Mouse (Mus musculus) retina, postnatal 7 days (tissue): ENCODE measurements around the gene Pop4.

Experiments used
- DNase-seq: peaks from one replicate; pipeline ENCODE4 v3.0.0-alpha.2; 2012; ENCODE audit warnings: low read depth, low spot score

The Pop4 gene

DNA sequence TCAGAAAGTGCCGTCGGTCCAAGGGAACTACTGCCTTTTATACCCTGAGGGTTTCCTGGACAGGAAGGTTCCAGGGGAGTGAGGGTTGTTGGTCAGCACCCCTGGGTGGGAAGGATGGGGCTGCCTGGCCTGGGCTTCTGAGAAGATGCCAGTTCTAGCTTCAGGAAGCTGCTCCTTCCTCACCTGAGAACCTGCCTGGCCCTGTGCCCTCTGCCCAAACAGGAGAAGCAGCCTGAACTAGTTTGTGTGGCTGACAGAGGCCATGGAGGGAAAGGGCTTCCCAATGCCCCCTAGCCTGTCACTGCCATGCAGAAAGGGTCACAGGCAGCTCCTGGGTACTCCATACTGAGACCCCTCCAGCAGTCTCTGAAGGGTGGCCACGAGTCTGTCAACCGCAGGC, 51.7 kb downstream of the Pop4 start:
- DNase-seq = no peak

DNA sequence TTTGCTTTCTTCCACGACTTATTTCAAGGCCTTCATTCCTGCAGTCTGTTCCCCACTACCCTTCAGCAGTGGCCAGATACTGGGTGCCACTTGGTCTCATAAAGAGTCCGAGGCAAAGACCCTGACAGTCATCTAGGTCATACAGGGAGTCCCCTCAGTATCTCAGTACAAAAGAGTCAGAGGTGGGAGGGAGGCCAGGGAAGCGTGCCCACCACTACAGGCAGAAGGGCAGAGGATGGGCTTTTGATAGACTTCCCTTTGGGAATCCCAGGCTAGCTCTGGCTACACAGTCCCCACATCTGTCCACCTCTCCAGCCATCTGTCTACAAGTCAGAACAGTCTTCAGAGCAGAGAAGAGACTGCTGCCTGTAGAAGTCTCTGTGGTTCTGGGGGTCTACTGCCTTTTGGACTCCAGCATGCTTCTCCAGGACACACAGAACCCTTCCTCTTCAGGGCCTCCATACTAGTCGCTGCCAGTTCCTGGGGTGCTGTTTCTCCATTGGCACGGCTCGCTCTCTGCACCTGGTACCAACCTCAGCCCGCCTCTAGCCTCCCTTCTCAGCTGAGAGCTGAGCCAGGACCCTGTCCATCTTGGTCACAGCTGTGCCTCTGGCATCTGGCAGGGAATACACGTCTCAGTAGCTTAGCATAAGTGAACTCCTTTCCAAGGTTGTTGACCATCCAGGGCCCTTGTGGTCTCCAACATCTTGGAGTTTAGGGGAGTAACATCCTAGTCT, 52.4 kb downstream of the Pop4 start:
- no peak for DNase-seq

DNA sequence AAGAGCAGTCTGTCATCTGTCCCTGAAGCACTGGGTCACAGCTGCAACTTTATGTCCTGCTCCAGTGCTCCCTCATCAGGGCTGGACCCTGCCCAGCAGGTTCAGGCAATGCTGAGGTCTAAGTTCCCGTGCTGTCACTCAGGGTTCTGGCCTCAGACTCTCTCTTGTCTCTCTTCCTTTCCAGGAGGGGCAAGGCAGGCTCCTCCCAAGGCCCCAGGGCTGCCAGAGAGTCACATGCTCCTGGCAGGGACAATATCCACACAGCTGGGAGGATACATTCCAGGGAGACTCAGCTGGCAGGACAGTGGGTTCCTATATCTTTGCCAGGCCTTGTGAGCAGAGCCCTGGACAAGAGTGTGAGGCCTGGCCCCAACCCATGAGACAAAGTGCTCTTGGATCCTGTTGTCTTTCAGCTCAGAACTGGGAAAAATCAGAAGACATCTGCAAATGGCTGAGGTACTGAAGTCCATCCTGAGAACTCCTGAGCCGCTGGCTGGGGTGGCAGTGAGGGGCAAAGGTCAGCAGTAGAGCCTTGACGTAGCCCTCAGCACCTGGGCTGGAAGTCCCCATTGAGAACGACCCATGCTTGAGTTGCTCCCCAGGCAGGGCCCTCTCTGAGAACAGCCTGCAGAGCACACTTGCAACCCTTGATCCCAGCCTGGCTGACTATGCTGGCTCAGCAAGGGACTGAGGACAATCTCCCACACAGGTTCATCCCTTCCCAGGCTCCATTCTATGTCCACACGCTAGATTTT, 53.6 kb downstream of the Pop4 start:
- no peak for DNase-seq

DNA sequence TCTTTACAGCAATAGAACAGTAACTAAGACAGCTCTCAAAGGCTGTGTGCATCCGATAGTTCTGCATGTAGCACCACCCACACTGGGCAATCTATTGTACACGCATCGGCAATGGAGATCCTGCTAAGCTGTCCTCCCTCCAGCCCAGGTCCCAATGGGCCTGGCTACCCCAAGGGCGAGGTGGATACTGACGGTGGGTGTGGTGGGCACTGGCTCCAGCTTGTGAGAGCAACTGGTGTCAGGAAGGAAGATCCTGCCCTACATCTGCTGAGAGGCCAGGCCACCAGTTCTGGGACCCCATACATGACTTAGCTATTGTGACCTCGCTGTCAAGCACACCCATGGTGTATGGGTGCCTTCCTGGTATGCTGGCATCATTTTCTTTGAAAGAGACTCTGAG, 55.5 kb downstream of the Pop4 start:
- DNase-seq = no peak

GRCm38 (mm10) chr7:38215281-38215680, 55.9 kb downstream of the Pop4 start:
- no peak for DNase-seq

DNA sequence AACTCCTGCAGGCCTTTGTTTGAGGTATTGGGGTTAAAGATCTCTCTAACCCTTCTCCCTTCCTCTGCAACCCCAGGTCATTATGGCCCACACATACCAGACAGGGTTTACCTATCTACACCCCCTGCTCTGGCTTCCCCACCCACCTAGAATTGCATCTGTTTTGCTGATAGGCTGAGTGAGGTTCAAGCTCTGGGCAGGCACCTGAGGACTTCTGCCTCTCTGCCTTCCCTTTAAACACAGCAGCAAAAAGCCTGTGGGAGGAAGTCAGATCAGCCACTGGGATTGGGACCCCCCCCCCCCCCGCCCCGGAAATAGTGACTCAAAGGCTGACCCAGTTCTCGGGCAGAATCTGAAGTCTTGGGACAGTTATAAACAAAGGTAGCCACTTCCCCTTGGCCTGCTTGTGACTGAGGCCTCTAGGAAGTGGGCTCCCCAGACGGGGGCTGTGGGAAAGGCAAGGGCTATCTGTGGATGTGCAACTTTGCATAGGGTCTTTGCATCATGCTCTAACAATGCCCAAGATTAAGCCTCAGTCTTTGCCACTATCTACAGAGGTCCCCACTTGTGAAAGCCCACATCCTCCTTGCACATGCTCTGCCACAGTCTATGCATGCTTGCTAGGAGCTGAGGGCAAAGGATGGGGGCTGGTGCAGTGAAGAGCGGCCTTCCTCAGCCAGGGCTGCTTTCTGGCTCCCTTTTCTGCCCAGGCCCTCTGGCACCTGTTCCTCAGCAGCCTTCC, 56.6 kb downstream of the Pop4 start:
- DNase-seq = no peak

DNA sequence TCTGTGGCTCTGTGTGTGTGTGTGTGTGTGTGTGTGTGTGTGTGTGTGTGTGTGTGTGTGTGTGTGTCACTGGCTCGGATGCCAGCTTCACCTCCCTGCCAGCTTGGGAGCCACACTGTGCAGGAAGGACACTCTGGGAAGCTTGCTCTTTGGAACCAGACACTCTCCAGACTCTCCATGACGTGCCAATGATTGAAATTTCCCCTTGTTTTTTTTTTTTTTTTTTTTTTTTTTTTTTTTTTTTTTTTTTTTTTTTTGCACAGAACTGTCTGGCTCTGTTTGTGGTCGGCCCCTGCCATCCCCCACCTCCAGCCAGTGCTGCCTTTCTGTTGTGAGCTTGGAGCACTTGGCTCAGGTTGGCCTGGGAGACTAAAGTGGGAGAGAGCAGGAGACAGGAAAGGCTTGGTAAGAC, 58.6 kb downstream of the Pop4 start:
- DNase-seq = no peak
